Mouse (Mus musculus) frontal cortex, postnatal 25 days (tissue): Measurements from ENCODE around the gene Tspan14.
A peak's percentile ranks its signal among the peaks of the same experiment; 100 is the strongest.

Experiments used
- DNase-seq, 2 experiments: peaks; one replicate each; pipeline ENCODE4 v3.0.0; 2022; ENCODE audit warnings: low spot score in 2 of 2

Tspan14 gene

GRCm38 (mm10) chr14:40918477-40918876, 48.1 kb downstream of the Tspan14 start:
- no peak for DNase-seq

DNA sequence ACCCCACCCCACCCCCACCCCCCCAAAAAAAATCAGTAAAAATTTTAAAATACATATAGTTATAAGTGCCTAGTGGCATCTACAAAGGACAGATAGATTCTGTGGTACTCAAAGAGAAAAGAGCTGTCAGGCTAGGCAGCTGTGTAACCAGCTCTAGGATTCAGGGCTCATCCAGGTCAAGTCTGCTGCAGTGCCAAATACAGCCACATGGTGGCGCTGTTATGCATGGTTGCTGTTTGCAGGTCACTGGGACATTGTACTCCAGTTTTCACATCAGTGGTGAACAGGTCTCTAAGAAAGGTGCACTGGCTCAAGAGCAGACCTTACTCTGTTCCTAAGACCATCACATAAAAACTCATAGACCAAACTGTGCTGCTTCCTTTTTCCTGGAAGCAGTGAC, 49.0 kb downstream of the Tspan14 start:
- DNase-seq, result peak; percentile 94 to 98

DNA sequence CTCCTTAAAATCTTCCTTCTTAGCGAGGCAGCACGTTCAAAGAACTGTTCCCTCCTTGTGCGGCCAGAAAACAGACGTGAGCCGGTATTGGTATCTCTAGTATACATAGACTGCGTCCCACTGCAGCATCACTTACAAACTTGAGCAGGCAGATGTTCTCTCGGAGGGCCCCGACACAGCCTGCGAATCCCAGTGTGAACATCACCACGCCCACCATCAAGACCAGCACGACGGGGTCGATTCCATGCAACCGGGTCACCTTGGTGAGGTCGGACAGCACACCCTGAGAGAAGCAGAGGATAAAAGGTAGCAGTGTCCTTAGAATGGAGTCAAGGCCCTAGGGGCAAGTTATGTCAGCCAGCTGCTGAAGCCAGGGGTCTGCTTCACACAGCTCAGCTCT, 49.9 kb downstream of the Tspan14 start:
- no peak for DNase-seq

- DNase-seq, result no peak
Observed at GRCm38 (mm10) chr14:40915838-40916237, 50.8 kb downstream of the Tspan14 start.

DNA sequence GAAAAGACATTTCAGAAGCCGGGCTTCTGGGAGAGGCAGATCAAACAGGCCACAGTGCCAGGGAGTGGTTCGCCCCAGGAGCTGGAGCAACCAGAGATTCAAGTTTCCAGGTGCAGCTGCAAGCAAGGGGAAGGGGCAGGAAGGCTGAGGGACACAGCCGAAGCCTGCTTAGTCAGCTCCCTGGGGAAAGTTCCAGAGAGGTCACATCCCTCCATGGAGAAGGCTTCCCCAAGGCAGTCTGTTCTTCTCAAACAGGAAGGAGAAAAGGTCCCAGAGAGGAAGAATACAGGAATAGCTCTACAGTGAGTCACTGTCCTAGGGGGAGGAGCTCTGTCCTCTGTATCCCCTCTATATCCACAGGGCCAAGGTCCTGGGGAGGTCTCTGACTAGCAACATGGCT, 51.9 kb downstream of the Tspan14 start:
- no peak for DNase-seq

GRCm38 (mm10) chr14:40913709-40914108, 52.9 kb downstream of the Tspan14 start:
- DNase-seq, result no peak

DNA sequence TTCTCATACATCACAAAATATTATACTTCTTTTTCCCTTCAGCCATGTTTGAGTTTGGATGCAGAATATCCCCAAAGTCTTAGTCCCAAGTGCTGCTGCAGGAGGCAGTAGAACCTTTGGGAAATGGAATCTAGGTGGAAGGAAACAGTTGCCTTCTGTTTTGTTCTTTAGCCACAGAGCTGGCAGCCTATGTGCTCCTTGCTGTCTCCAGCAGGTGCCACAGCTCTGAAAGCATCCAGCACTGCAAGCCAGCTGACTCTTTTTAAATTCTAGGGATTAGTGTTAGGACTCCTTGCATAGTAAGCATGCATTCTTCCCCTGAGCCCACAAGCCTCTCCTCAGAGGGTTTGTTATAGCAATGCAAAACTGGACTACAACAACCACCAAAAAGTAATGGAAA, 55.1 kb downstream of the Tspan14 start:
- DNase-seq, result no peak

GRCm38 (mm10) chr14:40908763-40909162, 57.8 kb downstream of the Tspan14 start:
- DNase-seq, result no peak

DNA sequence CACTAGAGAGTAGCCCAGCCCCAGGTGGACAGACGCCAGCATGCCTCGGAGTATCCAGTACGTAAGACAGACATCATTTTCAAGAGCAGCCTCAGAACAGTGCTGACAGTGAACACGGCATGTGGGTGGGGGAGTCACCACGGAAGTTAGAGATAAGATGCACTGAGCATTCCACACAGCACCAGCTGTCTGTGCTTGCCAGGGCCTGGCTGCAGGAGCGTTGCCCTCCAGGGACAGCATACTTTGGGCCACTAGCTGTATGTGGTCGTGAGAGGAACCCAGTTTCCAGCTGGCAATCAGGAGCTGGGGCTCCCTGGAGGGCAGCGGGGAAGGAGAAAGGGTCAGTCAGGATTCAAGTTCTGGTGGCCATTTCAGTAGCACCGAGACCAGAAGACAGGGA, 59.8 kb downstream of the Tspan14 start:
- no peak for DNase-seq

GRCm38 (mm10) chr14:40905813-40906212, 60.8 kb downstream of the Tspan14 start:
- no peak for DNase-seq

DNA sequence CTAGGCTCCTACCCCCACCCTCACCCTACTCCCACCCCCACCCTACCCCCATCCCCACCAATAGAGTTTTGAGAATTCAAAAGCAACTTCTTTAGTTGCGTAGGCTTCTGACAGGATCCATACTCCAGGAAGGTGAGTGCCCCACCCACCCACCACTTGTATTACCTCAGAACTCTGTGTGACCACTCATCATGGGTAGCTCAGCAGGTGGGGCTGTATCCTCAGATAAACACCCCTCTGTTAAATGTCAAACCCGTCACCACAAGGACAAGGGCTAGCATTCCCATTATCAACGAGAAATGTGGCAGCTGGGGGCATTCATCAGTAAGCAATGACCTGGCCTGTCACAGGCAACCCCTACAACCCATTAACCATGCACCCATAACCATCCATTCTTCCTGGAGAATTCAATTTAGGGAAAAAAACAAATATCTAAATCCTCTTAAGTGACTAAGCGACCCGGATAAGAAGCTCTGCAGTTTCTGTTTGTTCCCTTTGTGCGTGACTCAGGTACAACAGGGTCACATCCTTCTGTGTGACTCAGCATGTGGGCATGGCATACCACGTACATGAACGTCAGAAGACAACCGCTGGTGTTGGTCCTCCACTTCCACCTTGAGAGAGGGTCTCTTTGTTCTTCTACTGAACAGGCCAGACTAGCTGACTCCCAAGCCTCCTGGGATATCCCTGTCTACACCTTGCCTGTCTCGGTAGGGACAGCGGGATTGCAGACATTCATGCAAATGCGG, 64.1 kb downstream of the Tspan14 start:
- no peak for DNase-seq

GRCm38 (mm10) chr14:40900267-40900666, 66.3 kb downstream of the Tspan14 start:
- no peak for DNase-seq

- no peak for DNase-seq
Observed at GRCm38 (mm10) chr14:40897916-40898315, 68.7 kb downstream of the Tspan14 start.

GRCm38 (mm10) chr14:40895681-40896080, 70.9 kb downstream of the Tspan14 start:
- DNase-seq, result no peak

GRCm38 (mm10) chr14:40894576-40895247, 71.9 kb downstream of the Tspan14 start:
- peak; percentile 80 to 82 for DNase-seq

DNA sequence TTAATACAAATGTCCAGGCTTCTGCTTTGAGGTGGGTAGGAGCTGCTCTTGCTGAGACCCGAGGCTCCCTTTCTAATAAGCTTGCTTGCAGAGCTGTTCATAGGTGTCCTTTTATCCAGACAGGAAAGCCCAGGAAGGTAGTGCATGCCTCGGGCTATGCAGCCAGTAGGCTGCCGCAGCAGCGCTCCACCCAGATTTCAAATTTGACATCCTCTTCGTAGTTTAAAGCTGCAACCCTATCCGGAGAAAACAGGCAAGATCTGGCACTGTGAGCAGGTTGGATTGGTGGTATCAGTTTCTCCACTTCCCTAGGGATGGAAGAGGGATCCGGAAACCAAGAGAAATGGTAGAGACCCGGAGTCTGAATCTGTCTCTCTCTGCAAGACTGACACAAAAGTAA, 72.7 kb downstream of the Tspan14 start:
- DNase-seq, result no peak

DNA sequence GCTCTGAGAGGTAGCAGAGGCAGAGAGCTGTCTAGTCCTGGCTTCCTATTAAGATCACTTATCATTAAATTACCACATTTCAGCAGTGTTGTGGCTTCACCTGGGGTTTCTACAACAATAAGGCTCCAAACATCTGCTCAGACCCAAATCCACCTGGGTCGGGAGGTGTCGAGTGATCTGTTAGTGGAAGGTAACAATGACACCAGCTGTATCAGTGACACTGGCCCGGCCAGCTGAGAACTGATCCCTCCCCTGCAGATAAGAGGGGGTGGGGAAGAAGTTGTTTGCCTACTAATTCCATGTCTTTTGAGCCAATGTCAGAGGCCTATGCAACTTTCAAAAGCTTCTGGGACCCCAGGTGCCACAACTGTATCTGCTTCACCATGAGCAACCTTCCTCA, 73.4 kb downstream of the Tspan14 start, which contains the start of gene Sh2d4b:
Gene Sh2d4b, minus strand, starts transcription at position 71 of the 400 bp plus-strand sequence.
- DNase-seq, result no peak

DNA sequence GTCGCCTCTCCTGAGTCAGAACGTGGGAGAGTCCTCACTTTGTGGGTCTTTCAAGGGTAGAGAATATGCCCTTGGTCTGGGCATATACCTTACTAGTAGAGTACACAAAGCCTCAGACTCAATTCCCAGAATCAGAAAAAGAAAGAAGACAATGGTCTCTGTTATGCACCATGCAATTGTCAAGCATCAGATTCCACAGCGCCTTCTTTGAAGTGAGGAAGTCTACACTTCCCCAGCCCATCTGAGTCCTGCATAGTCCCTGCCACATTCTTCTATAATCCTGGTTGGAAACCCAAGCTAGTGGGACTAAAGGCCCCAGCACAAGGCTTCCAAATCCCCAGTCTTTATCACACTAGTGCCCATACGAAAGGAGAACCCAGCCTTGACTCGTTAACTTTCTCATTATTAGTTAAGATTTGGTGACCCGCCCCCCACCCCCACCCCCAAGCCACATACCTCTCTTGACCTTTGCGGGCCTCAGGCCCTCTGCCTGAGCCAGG, 74.2 kb downstream of the Tspan14 start:
- no peak for DNase-seq

DNA sequence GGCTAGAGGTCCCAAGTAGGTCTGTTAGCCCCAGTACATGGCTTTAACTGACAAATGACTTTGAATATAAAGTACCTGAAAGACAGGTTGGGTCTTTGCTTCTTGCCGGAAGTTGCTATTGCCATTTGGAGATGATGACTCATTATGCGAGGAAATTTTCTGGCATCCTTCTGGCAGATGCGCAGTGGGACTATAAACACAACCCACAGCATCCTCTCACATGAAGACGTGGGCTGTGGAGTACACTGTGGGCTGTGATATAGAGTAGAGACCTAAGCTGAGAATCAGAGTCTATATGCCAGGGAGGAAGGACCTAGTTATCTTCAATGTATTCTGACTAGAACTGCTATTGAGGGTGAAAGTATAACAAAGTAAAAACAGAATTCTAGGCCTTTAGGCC, 75.1 kb downstream of the Tspan14 start:
- DNase-seq, result no peak

DNA sequence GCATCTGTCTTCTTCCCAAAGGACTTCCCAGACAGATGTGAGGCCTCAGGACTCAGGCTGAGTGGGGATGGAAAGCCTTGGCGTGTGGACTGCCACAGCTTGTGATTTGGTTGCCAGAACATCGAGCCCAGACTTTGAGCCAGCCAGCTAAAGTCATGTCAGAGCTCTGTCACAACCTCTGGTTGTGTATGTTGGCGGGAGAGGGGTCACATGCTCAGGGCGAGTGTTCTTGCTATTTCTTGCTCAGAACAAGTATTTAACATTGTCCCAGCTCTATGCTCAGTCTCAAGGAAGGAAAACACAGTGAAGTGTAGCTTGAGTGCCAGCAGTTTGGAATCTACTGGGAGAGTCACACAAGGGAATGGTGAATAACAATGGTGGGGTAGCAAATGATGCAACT, 76.9 kb downstream of the Tspan14 start:
- DNase-seq, result no peak

DNA sequence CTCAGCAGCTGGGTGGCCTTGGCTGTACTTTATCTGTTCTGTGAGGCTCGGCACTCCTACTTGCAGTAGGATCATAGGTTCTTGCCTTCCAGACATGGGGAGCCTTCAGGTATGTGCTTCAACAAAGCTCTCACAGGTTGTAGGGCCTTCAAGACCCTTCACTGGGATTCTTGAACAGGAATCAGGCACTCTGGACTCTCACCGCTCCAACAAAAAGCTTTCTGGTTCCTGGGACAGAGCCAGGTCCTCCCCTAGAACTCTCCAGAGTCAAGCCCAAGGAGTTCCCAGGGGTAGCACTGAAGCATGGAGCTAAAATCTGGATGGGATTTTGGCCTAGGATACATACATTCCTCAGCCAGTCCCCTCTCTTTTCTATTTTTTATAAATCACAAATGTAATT, 77.4 kb downstream of the Tspan14 start:
- no peak for DNase-seq

- DNase-seq, result no peak
Observed at GRCm38 (mm10) chr14:40886428-40887202, 80.0 kb downstream of the Tspan14 start.
